Mouse (Mus musculus) cortical plate, adult 2 months (tissue): Measurements from ENCODE around the gene H2-Oa.

ENCODE experiments used
- CTCF ChIP-seq: fragments of 200-500 bp; IDR thresholded peaks from 2 replicates; pipeline ENCODE4 v1.5.1; 2011; ENCODE audit warnings: mild to moderate bottlenecking, control low read depth, low read length; ENCODE audit not compliant: insufficient read depth; ENCODE audit errors: extremely low read depth
- POLR2A ChIP-seq: fragments of 200-500 bp; IDR thresholded peaks from 2 replicates; pipeline ENCODE4 v1.6.1; 2011; ENCODE audit warnings: mild to moderate bottlenecking, low read length, control low read depth; ENCODE audit not compliant: insufficient read depth; ENCODE audit errors: extremely low read depth

DNA sequence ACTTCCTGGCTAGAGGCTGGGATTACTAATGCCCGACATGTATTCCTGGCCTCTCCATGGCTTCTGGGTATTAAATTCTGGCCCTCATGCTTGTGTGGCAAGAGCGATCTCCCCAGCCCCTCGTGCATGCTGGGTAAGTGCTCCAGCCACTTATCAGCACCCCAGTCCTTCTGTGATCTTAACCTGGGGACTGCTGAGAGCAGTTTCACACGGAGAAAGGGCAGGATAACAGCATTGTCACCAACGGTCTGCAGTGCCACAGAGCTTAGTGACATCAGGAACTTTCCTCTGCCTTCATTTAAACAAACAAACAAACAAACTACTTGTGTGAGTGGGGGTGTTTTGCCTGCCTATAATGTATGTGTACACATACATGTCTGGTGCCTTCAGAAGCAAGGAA is 48.1 kb downstream of the H2-Oa start:
- no peak for TF ChIP-seq CTCF
- no peak for TF ChIP-seq POLR2A
